Mouse (Mus musculus): ENCODE measurements around the gene Pagr1b. TPM values are rescaled to one million over a fixed set of nuclear protein-coding genes. Genes with fewer than 3 reads are reported as not detected.

Pagr1b gene
- polyA plus RNA-seq, 1 experiment from 2014 or later = 0.38 TPM

DNA sequence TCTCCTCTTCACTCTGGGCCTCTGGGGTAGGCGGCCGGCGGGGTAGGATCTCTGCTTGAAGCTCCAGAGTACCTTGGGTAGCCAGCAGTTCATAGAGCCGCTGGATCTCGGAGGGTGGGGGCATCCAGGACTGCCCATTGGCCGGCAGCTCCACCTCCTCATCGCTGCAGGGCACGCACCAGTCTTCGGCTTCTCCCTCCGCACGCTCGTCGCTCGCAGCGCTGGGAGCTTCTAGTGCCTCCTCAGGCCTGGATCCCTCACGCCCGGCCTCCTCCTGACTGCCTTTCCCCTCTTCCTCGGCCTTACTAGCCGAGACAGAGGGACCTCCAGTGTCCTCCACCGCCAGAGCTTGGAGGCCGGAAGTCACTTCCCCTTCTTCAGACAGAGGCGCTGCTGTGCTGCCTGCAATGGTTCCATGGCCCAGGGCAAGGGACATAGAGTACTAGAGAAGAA is 228 bp upstream of the Pagr1b start:
- under 1% methylated on average over 22 of the region's 22 CpGs for WGBS
- Histone ChIP-seq H3K4me3 (ENCODE audit: low read length) (peak overlapping the region; percentile 53), H3K36me3 (ENCODE audit: control insufficient read depth, insufficient read depth, low read length) (peaks cover 17% of the 10 kb centered on the region), H3K9ac (ENCODE audit: low read depth, low read length) (peak overlapping the region; percentile 70), H3K4me2 (replicated peaks; ENCODE audit: low read depth, low read length) (peak overlapping the region; percentile 75), H3K27ac (ENCODE audit: low read depth, low read length) (peak overlapping the region; percentile 82), H3K27me3 (ENCODE audit: control insufficient read depth, insufficient read depth, low read length) (no peaks in the 10 kb centered on the region), H3K4me1 (ENCODE audit: control insufficient read depth, insufficient read depth, low read length) (peaks cover 49% of the 10 kb centered on the region), H3K9me3 (ENCODE audit: control insufficient read depth, low read length) (no peaks in the 10 kb centered on the region)
- peak; percentile 18 for ATAC-seq (ENCODE audit: low FRiP score, low TSS enrichment)

DNA sequence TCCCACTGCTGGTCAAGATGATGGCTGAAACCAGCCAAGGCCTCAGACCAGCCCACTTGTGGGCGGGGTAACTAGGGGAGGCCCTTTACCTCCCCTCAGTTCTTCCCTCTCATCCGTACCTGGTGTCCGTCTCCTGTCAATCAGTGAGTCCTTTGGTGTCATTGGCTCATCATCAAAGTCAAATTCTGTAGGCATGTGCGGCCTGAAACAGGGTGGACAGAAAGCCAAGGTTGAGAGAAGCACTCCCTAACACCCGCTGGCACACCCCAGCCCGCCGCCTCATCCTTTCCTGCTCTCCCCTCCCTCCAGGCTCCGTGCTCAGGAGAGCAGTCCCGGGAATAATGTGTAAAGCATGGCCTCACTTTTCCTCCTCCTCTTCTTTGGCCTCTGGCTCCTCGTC is 203 bp downstream of the Pagr1b start:
- Histone ChIP-seq H3K9ac (ENCODE audit: low read depth, low read length) (peak overlapping the region; percentile 70), H3K27ac (ENCODE audit: low read depth, low read length) (peak overlapping the region; percentile 82), H3K9me3 (ENCODE audit: control insufficient read depth, low read length) (no peaks in the 10 kb centered on the region), H3K4me1 (ENCODE audit: control insufficient read depth, insufficient read depth, low read length) (peaks cover 44% of the 10 kb centered on the region), H3K4me2 (replicated peaks; ENCODE audit: low read depth, low read length) (peak overlapping the region; percentile 75), H3K27me3 (ENCODE audit: control insufficient read depth, insufficient read depth, low read length) (no peaks in the 10 kb centered on the region), H3K36me3 (ENCODE audit: control insufficient read depth, insufficient read depth, low read length) (peaks cover 17% of the 10 kb centered on the region), H3K4me3 (ENCODE audit: low read length) (peak overlapping the region; percentile 53)
- ATAC-seq (ENCODE audit: low FRiP score, low TSS enrichment) = peak; percentile 40
- WGBS = under 1% methylated on average over 10 of the region's 10 CpGs

DNA sequence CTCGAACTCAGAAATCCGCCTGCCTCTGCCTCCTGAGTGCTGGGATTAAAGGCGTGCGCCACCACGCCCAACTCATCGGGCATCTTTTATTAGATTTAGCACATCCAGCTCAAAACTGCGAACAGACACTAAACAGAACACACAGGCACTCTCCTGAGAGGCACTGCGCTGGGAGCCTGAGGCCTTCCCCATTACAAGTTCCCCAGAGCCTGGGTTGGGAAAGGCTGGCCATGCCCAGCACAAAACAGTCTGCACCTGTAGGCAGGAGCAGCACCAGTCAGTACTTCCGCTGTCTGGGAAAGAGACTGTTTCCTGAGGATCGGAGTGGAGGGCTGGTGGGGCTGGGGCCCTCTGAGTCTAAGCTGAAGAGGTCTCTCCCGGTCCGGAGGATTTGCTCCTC is 1.3 kb downstream of the Pagr1b start:
- Histone ChIP-seq H3K4me2 (replicated peaks; ENCODE audit: low read depth, low read length) (peak overlapping the region; percentile 59; the same call in 1 of the 2 replicates), H3K4me3 (ENCODE audit: low read length) (no peak overlapping the region), H3K9me3 (ENCODE audit: control insufficient read depth, low read length) (no peaks in the 10 kb centered on the region), H3K27me3 (ENCODE audit: control insufficient read depth, insufficient read depth, low read length) (no peaks in the 10 kb centered on the region), H3K4me1 (ENCODE audit: control insufficient read depth, insufficient read depth, low read length) (peaks cover 38% of the 10 kb centered on the region), H3K36me3 (ENCODE audit: control insufficient read depth, insufficient read depth, low read length) (peaks cover 17% of the 10 kb centered on the region), H3K27ac (ENCODE audit: low read depth, low read length) (no peak overlapping the region), H3K9ac (ENCODE audit: low read depth, low read length) (no peak overlapping the region; the same call in 1 of the 2 replicates)
- no peak for ATAC-seq (ENCODE audit: low FRiP score, low TSS enrichment)
- 92% methylated on average over 12 of the region's 12 CpGs for WGBS

DNA sequence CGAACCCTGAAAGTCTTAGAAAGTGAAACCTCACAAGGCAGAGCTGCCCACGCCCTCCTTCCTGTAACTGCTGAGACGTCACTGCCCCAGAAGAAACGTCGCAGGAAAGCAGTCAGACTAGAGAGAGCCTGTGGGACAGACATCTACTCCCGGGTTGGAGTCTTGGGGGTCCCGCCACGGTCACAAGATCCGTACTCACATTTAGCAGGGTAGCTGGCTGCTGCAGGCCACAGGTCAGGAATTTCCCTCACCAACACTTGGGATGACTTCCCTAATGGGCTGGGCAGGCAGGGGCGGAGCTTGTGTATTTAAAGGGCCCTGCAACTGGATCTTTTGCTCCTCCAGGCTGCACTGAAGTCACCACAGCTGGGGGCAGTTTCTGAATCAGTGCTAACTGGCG is 2.0 kb downstream of the Pagr1b start, which contains the start of gene Mvp:
Gene Mvp (minus strand): TSS at position 302 of the 400 bp plus-strand sequence.
- peak within 1 kb of the TSS; percentile 40 for H3K4me3 ChIP-seq (ENCODE audit: low read length)
- peaks cover 40% of the 10 kb centered on the region for H3K4me1 ChIP-seq (ENCODE audit: control insufficient read depth, insufficient read depth, low read length)
- no peak within 1 kb of the TSS; the same call in 1 of the 2 replicates for H3K27ac ChIP-seq (ENCODE audit: low read depth, low read length)
- peaks cover 17% of the 10 kb centered on the region for H3K36me3 ChIP-seq (ENCODE audit: control insufficient read depth, insufficient read depth, low read length)
- WGBS = 29% methylated on average over 11 of the region's 11 CpGs
- peak within 1 kb of the TSS; percentile 51 for H3K9ac ChIP-seq (ENCODE audit: low read depth, low read length)
- H3K4me2 ChIP-seq (replicated peaks; ENCODE audit: low read depth, low read length) = peak within 1 kb of the TSS; percentile 75
- H3K9me3 ChIP-seq (ENCODE audit: control insufficient read depth, low read length) = no peaks in the 10 kb centered on the region
- H3K27me3 ChIP-seq (ENCODE audit: control insufficient read depth, insufficient read depth, low read length) = no peaks in the 10 kb centered on the region
- no peak for ATAC-seq (ENCODE audit: low FRiP score, low TSS enrichment)

DNA sequence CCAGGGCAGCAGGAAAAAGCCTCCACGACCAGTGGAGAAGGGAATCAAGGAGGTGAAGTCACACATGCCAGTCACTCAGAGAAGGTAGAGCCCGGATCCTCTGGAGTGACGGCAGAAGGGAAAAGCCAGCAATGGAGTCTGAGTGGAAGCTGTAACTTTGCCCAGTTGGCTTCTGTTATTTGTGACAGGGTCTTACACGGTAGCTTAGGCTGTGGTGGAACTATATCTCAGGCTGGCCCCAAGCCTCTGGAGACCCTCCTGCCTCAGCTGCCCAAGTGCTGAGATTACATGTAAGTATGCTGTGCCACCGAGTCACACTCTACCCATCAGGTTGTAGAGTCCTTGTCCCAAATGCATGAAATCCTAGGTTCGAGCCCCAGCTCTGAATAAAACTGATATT is 2.9 kb downstream of the Pagr1b start:
- H3K27ac ChIP-seq (ENCODE audit: low read depth, low read length) = no peak overlapping the region
- no peaks in the 10 kb centered on the region for H3K27me3 ChIP-seq (ENCODE audit: control insufficient read depth, insufficient read depth, low read length)
- H3K36me3 ChIP-seq (ENCODE audit: control insufficient read depth, insufficient read depth, low read length) = peaks cover 17% of the 10 kb centered on the region
- no peak overlapping the region for H3K4me3 ChIP-seq (ENCODE audit: low read length)
- H3K9me3 ChIP-seq (ENCODE audit: control insufficient read depth, low read length) = no peaks in the 10 kb centered on the region
- peaks cover 33% of the 10 kb centered on the region for H3K4me1 ChIP-seq (ENCODE audit: control insufficient read depth, insufficient read depth, low read length)
- H3K9ac ChIP-seq (ENCODE audit: low read depth, low read length) = no peak overlapping the region
- ATAC-seq (ENCODE audit: low FRiP score, low TSS enrichment) = no peak
- WGBS = 95% methylated on average over 6 of the region's 6 CpGs
- no peak overlapping the region; the same call in 1 of the 2 replicates for H3K4me2 ChIP-seq (replicated peaks; ENCODE audit: low read depth, low read length)

DNA sequence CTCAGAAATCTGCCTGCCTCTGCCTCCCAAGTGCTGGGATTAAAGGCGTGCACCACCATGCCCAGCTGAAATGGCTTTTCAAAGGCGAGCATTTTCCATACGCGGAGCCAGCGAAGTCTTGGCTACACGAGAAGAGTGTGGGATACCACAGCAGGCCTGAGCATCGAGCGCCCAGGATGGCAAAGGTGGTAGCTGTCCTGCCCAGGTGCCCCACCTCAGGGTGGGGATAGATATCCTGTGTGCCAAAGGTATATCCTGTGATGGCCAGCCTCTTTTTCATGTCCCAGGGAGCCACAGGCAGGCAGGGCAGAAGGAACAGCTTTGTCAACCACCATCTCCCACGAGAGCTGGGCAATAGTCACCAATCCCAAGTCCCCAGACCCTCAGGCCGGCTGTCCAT is 3.4 kb downstream of the Pagr1b start:
- no peaks in the 10 kb centered on the region for H3K27me3 ChIP-seq (ENCODE audit: control insufficient read depth, insufficient read depth, low read length)
- 93% methylated on average over 10 of the region's 10 CpGs for WGBS
- no peak overlapping the region for H3K4me3 ChIP-seq (ENCODE audit: low read length)
- peaks cover 17% of the 10 kb centered on the region for H3K36me3 ChIP-seq (ENCODE audit: control insufficient read depth, insufficient read depth, low read length)
- no peak overlapping the region for H3K4me2 ChIP-seq (replicated peaks; ENCODE audit: low read depth, low read length)
- no peak overlapping the region for H3K9ac ChIP-seq (ENCODE audit: low read depth, low read length)
- no peak overlapping the region for H3K27ac ChIP-seq (ENCODE audit: low read depth, low read length)
- no peaks in the 10 kb centered on the region for H3K9me3 ChIP-seq (ENCODE audit: control insufficient read depth, low read length)
- ATAC-seq (ENCODE audit: low FRiP score, low TSS enrichment) = no peak
- H3K4me1 ChIP-seq (ENCODE audit: control insufficient read depth, insufficient read depth, low read length) = peaks cover 29% of the 10 kb centered on the region

DNA sequence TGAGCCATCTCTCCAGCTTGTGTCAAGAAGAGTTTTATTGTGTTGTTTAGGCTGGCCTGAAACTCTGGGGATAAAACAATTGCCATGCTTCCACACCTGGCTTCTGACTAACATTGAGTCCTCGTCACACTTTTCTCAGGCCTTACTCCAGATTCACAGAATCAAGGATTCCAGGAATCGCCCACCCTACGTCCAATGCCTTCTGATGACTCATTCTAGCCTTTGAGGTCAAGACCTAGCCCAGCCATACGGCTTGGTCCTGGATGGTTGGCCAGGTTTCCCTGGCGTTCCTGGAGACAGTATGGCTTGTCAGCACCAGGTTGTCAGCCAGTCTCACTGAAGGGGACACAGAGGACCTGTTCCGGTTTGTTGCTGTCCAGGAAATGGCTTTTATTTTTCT is 3.9 kb downstream of the Pagr1b start:
- H3K4me3 ChIP-seq (ENCODE audit: low read length) = no peak overlapping the region
- H3K27me3 ChIP-seq (ENCODE audit: control insufficient read depth, insufficient read depth, low read length) = no peaks in the 10 kb centered on the region
- no peak for ATAC-seq (ENCODE audit: low FRiP score, low TSS enrichment)
- 83% methylated on average over 6 of the region's 6 CpGs for WGBS
- peaks cover 25% of the 10 kb centered on the region for H3K4me1 ChIP-seq (ENCODE audit: control insufficient read depth, insufficient read depth, low read length)
- H3K9me3 ChIP-seq (ENCODE audit: control insufficient read depth, low read length) = no peaks in the 10 kb centered on the region
- no peak overlapping the region for H3K9ac ChIP-seq (ENCODE audit: low read depth, low read length)
- peaks cover 17% of the 10 kb centered on the region for H3K36me3 ChIP-seq (ENCODE audit: control insufficient read depth, insufficient read depth, low read length)
- H3K27ac ChIP-seq (ENCODE audit: low read depth, low read length) = no peak overlapping the region
- no peak overlapping the region for H3K4me2 ChIP-seq (replicated peaks; ENCODE audit: low read depth, low read length)

DNA sequence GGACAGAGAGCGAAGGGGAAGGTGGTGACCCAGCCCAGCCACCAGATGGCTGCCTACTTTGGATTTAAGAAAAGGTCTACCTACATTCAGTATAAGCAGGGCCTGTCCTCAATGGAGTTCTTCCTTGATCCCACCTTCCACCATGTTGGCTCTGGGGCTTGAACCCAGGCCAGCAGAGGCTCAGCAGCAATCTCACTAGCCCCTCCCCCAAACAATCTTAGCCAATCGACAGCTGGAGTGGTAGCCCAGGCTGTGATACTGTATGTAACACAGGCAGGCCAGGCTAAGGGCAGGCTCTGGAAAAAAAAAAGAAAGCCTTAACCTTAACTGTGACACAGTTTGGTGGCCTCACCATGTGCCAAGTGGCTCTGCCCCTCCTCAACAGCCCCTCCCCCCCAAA is 4.6 kb downstream of the Pagr1b start:
- H3K9ac ChIP-seq (ENCODE audit: low read depth, low read length) = no peak overlapping the region
- no peak overlapping the region for H3K4me3 ChIP-seq (ENCODE audit: low read length)
- no peaks in the 10 kb centered on the region for H3K27me3 ChIP-seq (ENCODE audit: control insufficient read depth, insufficient read depth, low read length)
- H3K4me1 ChIP-seq (ENCODE audit: control insufficient read depth, insufficient read depth, low read length) = peaks cover 24% of the 10 kb centered on the region
- no peaks in the 10 kb centered on the region for H3K9me3 ChIP-seq (ENCODE audit: control insufficient read depth, low read length)
- WGBS = 75% methylated on average over 2 of the region's 2 CpGs
- H3K4me2 ChIP-seq (replicated peaks; ENCODE audit: low read depth, low read length) = no peak overlapping the region
- no peak for ATAC-seq (ENCODE audit: low FRiP score, low TSS enrichment)
- H3K27ac ChIP-seq (ENCODE audit: low read depth, low read length) = no peak overlapping the region
- H3K36me3 ChIP-seq (ENCODE audit: control insufficient read depth, insufficient read depth, low read length) = peaks cover 17% of the 10 kb centered on the region

DNA sequence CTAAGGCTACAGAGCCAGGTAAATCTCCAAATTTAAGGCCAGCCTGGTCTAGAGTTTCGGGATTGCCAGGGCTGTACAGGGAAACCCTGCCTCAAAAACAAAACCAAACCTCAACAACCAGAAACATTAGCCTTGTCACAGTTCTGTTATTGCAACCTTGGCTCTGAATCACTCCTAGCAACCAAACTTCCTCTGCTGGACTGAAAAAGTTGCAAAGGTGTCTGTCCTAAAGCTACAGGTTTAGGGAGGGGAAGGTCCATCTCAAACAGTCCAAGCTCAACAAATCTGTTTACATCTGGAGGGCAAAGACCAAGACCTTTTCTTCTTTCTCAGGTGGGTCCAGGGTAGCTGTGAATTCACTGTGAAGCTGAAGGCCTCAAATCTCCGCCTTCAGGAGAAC is 5.2 kb downstream of the Pagr1b start:
- H3K9ac ChIP-seq (ENCODE audit: low read depth, low read length) = no peak overlapping the region
- H3K4me1 ChIP-seq (ENCODE audit: control insufficient read depth, insufficient read depth, low read length) = peaks cover 24% of the 10 kb centered on the region
- H3K4me2 ChIP-seq (replicated peaks; ENCODE audit: low read depth, low read length) = no peak overlapping the region
- 98% methylated on average over 2 of the region's 2 CpGs for WGBS
- peaks cover 17% of the 10 kb centered on the region for H3K36me3 ChIP-seq (ENCODE audit: control insufficient read depth, insufficient read depth, low read length)
- no peak for ATAC-seq (ENCODE audit: low FRiP score, low TSS enrichment)
- H3K27me3 ChIP-seq (ENCODE audit: control insufficient read depth, insufficient read depth, low read length) = no peaks in the 10 kb centered on the region
- H3K27ac ChIP-seq (ENCODE audit: low read depth, low read length) = no peak overlapping the region
- H3K4me3 ChIP-seq (ENCODE audit: low read length) = no peak overlapping the region
- no peaks in the 10 kb centered on the region for H3K9me3 ChIP-seq (ENCODE audit: control insufficient read depth, low read length)

Data from kidney, embryonic 14.5 days (tissue).